Mouse (Mus musculus) megakaryocyte progenitor cell, adult 5-6 weeks (primary cell): ENCODE measurements around the gene Mrpl44. TPM values are rescaled to one million over a fixed set of nuclear protein-coding genes. Genes with fewer than 3 reads are reported as not detected.

Experiments used
- ATAC-seq: replicated peaks from 2 replicates; pipeline ENCODE4 v1.8.0; 2016; ENCODE audit warnings: mild to moderate bottlenecking, moderate TSS enrichment, inconsistent platforms; ENCODE audit not compliant: poor library complexity
- total RNA-seq, 2 experiments: library from RNA; stranded (forward) in 1 of 2; stranded (reverse) in 1 of 2; fragments of 157-497, 149-512 nt in 1 of 2; fragments of 200-1000 nt in 1 of 2; gene quantifications; 2 replicates each; pipeline versions ENCODE4 v1.2.3 to v1.2.4; 2015 to 2017

Gene Mrpl44
- total RNA-seq, 2 experiments from 2014 or later, result 55.8 to 68.7 TPM

GRCm38 (mm10) chr1:79761917-79762271, 13.9 kb upstream of the Mrpl44 start:
- ATAC-seq, result peak; percentile 24

DNA sequence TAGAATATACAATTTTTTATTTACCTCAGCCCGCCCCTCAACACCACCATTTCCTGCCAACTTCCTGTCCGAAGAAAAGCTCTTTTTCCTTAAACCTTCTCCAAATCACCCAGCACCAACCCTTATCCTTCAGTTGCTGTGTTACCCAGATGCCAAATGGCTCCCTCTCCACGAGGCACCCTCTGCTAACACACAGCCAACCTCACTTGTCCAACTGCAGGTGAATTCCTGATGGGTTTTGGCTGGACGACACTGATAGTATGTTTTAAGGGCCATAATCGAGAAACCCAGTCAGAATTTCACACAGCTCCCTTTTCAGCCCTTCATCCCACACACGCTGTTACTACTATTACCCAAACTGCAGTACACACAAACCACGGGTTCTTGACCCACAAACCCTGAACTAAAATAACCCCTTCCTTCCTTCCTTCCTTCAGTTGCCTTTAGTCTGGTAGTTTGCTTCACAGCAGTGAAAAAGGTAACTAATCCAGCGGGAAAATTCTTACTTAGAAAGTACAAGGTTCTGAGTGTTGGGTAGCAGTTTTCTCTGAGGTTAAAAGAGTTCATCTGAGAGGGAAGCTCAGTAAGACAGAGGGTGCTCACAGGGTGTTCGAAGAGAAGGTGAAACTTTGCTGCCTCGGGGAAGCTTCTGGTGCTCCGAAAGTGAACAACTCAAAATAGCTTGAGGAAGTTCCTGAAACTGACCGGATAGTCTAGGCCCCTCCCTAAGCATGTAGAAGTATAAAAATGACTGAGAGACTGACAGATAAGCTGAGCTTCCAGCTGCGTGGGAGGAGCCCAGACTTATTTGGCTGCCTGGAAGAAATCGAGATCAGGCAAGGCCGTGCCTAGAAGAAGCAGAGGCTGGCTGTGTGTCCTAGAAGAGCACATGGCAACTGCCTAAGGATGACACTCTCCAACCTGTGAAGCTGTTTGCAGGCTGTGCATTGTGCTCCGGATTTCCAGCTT, 13.3 kb upstream of the Mrpl44 start:
- peak; percentile 48 for ATAC-seq

- no peak for ATAC-seq
Observed at GRCm38 (mm10) chr1:79764031-79764430, 11.8 kb upstream of the Mrpl44 start.

DNA sequence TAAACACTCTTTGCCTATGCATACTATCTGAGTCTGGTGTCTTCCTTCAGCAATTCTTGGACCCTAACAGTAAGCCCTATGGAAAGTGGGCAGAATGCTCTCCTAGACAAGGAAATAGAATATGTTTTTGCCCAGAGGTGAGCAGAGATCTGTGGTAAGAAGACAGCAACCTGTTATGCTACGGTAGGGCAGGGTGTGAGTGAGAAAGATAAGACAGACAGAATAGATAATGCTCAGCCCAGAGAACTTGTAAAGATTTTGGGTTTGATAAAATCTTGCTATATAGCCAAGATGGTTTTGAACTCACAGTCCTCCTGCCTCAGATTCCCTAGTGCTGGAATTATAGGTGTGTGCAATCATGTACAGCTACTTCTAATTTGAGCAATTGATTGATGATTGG, 11.3 kb upstream of the Mrpl44 start:
- ATAC-seq, result no peak

DNA sequence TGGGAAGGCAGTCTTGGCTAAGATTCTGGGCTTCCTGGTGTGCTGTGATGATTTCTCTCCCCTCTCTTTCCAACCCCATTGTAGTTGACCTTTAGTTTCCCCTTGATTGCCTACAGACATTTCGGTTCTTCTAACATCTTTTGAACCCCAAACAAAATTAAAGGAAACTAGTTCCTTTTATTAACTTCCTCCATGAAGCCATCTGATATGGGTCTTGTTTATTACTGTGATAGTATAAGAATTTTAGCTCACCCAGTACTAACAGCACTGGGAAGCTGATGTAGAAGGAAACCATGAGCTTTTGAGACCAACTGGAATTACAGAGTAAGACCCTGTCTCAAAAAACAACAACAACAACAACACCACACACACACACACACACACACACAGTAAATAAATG, 7.6 kb upstream of the Mrpl44 start:
- ATAC-seq, result no peak

DNA sequence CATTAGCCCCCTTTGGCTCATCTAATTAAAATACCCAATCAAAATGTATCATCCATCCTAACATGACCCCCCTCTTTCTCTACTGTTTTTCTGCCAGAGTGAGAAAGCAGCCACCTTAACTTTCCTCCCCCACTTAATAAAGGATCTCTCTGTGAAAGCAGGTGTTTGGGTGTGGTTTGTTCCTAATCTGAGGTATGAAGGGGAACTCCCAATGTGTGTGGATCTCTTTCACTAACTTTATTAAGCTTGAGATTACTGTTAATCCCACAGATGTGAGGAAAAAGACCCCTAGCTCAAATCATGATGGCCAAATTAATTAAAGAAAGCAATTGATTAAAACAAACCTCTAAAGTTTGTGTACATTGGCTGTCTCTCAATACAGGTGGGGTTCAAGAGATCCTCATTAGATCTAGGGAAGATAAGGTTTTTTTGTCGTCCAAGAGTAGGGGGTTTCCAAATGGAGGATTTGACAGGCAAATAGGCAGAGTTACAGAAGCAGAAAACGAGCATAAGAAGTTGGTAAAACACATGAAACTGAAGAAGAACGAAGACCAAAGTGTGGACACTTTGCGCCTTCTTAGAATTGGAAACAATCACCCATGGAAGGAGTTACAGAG, 1.5 kb upstream of the Mrpl44 start:
- ATAC-seq, result no peak

DNA sequence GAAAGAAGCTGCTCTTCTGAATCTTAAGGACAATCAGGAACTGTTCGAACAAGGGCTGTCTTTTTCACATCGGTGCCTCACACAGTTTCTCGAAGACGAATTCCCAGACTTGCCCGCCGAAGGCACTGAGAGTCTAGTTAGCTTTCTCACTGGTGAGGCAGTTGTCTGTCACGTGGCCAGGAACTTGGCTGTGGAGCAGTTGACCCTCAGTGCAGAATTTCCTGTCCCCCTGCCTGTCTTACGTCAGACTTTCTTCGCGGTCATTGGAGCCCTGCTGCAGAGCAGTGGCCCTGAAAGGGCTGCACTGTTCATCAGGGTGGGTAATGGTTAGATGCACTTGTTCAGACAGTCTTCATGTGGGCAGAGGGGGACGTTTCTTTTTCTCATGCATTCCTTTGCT, 2.2 kb downstream of the Mrpl44 start:
- peak; percentile 40 for ATAC-seq

DNA sequence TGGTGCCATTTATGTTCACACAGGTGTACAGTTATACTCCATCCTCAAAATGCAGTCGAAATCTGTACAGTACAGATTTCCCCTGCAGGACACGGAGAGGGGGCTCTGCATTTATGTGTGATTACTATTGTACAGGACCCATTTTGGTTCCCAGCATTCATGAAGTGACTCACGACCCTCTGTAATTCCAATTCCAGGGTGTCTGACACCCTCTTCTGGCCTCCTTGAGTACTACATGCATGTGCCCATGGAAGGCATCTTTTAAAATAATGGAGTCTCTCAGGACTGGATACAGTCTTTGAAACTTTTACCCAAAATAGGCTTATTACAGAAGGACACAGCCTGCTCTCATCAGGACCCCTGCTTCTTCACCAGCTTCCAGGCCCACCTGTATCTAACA, 6.6 kb downstream of the Mrpl44 start:
- ATAC-seq, result peak; percentile 47; the same call in 1 of the 2 replicates

- ATAC-seq, result peak; percentile 99
Observed at GRCm38 (mm10) chr1:79786267-79786927, 10.6 kb downstream of the Mrpl44 start.

DNA sequence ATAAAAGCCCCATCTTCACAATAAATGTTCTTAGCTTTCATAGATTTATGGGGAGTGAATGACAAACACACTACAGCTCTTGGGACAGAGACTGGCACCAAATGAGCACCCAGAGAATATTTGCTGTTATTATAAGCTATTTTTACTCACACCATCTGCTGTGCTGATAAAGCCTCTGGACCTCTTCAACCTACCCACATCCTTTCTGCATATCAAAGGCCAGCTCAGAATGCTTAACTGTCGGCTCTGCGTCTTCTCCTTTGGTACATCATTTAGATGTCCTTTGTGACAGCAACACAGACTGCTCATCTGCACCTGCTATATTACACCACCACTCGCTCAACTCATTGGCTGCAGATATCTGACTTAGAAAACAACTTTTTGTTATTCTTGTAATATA, 21.3 kb downstream of the Mrpl44 start:
- ATAC-seq, result peak; percentile 82

GRCm38 (mm10) chr1:79802858-79803427, 27.1 kb downstream of the Mrpl44 start:
- no peak for ATAC-seq

DNA sequence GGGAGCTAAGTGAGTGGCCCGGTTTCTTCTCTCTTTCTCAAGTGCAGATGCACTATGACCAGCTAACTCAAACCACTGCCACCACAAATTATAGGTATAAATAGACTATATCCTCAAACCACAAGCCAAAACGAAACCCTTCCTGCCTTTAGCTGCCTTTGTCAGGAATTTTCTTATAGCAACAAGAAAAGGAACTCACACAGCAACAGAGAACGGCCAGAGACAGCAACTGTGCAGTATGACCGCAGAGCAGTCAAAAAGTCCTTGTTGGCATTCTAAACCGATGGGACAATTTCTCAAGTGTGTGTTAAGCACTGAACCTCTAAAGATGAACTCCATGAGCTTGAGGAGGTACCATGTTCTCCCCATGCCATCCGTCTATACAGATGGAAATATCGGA, 27.8 kb downstream of the Mrpl44 start:
- peak; percentile 61 for ATAC-seq

DNA sequence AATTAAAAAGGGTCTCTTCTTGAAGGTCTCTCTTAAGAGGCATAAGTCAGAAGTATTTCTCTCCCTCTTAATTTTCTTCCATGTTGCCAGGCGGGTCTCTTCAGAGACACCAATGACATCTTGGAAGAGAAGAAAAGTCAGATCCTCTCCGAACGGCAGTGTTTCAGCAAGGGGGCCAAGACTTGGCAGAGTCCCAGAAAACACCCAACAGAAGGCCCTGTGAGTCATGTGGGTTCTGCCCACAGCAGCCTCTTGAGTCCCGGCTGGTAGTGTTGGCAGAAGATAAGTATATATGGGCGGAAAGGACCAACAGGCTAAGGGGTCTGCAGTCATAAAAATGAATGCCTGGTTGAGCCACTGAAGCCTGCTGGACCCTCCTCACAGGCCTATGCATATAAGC, 31.0 kb downstream of the Mrpl44 start:
- peak; percentile 68 for ATAC-seq

GRCm38 (mm10) chr1:79809447-79809846, 33.6 kb downstream of the Mrpl44 start:
- ATAC-seq, result no peak

GRCm38 (mm10) chr1:79815446-79815845, 39.6 kb downstream of the Mrpl44 start:
- no peak for ATAC-seq

DNA sequence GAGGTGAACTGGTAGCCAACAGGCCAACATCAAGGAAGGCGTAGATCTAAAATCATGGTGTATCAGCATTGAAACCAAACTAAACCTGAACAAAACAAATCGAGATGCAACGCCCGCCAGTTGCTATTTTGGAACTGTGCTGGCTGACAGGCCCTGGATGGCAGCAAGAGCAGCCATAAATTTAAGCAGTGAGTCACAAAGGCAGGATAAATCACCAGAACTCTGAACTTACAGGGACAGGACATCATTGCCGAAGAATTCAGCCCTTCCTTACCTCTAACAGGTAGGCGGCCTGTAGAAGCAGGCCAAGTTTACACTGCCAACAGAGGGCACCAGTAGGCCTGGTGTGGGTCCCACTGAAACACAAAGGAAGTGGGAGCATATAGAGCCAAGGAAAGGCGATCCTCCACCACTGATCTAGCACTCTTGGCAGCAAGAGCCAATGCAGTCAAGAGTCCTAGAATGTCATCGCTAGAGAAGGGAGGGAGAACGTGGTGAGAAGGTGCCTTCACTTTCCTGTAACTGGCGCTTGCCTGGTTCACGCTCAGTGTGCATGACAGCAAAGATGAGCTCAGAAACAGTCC, 43.6 kb downstream of the Mrpl44 start:
- ATAC-seq, result no peak

- ATAC-seq, result peak; percentile 34; the same call in 1 of the 2 replicates
Observed at GRCm38 (mm10) chr1:79822806-79823525, 47.1 kb downstream of the Mrpl44 start.

- ATAC-seq, result no peak
Observed at GRCm38 (mm10) chr1:79823951-79824633, 48.3 kb downstream of the Mrpl44 start.
